Mouse (Mus musculus): ENCODE measurements around the gene Ripply3. TPM values are rescaled to one million over a fixed set of nuclear protein-coding genes. Genes with fewer than 3 reads are reported as not detected.

The Ripply3 gene
- total and polyA plus RNA-seq, 2 experiments from 2014 or later = 0.20 TPM; not detected in 1

DNA sequence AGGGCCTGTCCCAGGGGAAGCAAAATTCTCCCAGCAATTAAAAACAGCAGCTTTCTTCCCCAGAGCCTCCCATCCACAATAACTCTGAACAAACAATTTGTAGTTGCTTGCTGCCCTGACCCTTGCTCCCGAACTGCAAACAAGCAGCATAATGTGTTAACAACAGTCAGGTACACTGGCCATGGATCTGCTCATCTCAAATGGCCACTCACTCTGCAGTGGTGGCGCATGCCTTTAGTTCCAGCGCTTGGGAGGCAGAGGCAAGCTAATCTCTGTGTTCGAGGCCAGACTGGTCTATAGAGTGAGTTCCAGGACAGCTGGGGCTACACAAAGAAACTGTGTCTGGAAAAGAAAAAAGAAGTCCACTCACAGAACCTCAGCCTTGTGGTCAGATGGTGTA, 37.1 kb upstream of the Ripply3 start:
- Histone ChIP-seq H3K9me3 (ENCODE audit: low read length) (no peaks in the 10 kb centered on the region), H3K36me3 (ENCODE audit: insufficient read depth, low read length) (no peaks in the 10 kb centered on the region), H3K4me1 (ENCODE audit: insufficient read depth, low read length) (no peaks in the 10 kb centered on the region), H3K4me3 (ENCODE audit: low read depth, low read length) (no peak overlapping the region), H3K27me3 (ENCODE audit: insufficient read depth, low read length) (no peaks in the 10 kb centered on the region), H3K27ac (ENCODE audit: low read depth, low read length) (no peak overlapping the region), H3K4me2 (ENCODE audit: low read depth, low read length, poor library complexity, severe bottlenecking) (no peak overlapping the region), H3K9ac (replicated peaks; ENCODE audit: low read length, poor library complexity, severe bottlenecking) (no peak overlapping the region)
- TF ChIP-seq CTCF (IDR thresholded peaks at IDR 0.05) = no peak
- WGBS = 90% methylated on average over 4 of the region's 4 CpGs
- no peak for ATAC-seq (ENCODE audit: low FRiP score)
- DNase-seq (ENCODE audit: low spot score) = no peak

DNA sequence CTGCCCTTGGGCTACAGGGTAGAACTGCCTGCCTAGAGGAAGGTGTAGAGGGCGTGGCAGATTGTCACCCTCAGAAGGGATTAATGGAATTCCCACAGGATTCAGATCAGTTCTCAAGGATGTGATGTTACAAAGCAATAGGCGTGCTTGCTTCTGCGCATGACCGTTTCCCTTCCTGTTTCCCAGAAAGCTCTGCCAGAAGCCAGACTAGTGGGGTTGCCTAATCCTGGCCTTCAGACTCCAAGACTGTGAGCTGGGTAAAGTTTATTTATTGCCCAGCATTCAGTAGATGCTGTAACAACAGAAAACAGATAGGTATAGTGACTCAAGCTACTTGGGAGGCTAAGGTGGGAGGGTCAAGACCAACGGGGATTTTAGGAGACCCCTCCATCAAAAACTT, 30.1 kb upstream of the Ripply3 start:
- WGBS = 91% methylated on average over 5 of the region's 5 CpGs

DNA sequence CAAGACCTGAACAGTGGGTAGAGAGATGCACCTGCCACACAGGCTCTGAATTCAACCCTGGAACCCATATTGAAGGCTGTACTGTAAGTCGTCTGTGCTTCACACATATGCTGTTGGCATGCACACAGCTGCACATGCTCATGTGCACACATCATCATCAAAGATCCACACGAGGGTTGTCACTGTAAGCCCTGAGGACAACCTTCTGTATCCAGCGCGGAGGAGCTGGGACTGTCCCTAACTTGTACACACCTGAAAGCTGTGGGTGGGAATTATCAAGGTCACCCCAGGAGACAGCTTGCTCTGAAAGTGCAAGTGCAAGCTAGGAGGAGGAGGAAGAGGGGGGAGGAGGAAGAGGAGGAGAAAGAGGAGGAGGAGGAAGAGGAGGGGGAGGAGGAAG, 29.0 kb upstream of the Ripply3 start:
- Histone ChIP-seq H3K9me3 (ENCODE audit: low read length) (no peaks in the 10 kb centered on the region), H3K4me2 (ENCODE audit: low read depth, low read length, poor library complexity, severe bottlenecking) (no peak overlapping the region), H3K36me3 (ENCODE audit: insufficient read depth, low read length) (no peaks in the 10 kb centered on the region), H3K27ac (ENCODE audit: low read depth, low read length) (no peak overlapping the region), H3K4me1 (ENCODE audit: insufficient read depth, low read length) (peaks cover 7% of the 10 kb centered on the region; the same call in 1 of the 2 replicates), H3K9ac (replicated peaks; ENCODE audit: low read length, poor library complexity, severe bottlenecking) (no peak overlapping the region), H3K4me3 (ENCODE audit: low read depth, low read length) (no peak overlapping the region), H3K27me3 (ENCODE audit: insufficient read depth, low read length) (no peaks in the 10 kb centered on the region)
- ATAC-seq (ENCODE audit: low FRiP score) (no peak), DNase-seq (ENCODE audit: low spot score) (no peak)
- WGBS = 76% methylated on average over 4 of the region's 4 CpGs
- TF ChIP-seq CTCF (IDR thresholded peaks at IDR 0.05) = no peak

More for the DNA sequence above, 30.1 kb upstream of the Ripply3 start:
- Histone ChIP-seq H3K4me2 (ENCODE audit: low read depth, low read length, poor library complexity, severe bottlenecking) (no peak overlapping the region), H3K27me3 (ENCODE audit: insufficient read depth, low read length) (no peaks in the 10 kb centered on the region), H3K4me1 (ENCODE audit: insufficient read depth, low read length) (peaks cover 3% of the 10 kb centered on the region; the same call in 1 of the 2 replicates), H3K36me3 (ENCODE audit: insufficient read depth, low read length) (no peaks in the 10 kb centered on the region), H3K9ac (replicated peaks; ENCODE audit: low read length, poor library complexity, severe bottlenecking) (no peak overlapping the region), H3K4me3 (ENCODE audit: low read depth, low read length) (no peak overlapping the region), H3K27ac (ENCODE audit: low read depth, low read length) (no peak overlapping the region), H3K9me3 (ENCODE audit: low read length) (no peaks in the 10 kb centered on the region)
- ATAC-seq (ENCODE audit: low FRiP score) = no peak
- no peak for DNase-seq (ENCODE audit: low spot score)
- TF ChIP-seq CTCF (IDR thresholded peaks at IDR 0.05) = no peak

DNA sequence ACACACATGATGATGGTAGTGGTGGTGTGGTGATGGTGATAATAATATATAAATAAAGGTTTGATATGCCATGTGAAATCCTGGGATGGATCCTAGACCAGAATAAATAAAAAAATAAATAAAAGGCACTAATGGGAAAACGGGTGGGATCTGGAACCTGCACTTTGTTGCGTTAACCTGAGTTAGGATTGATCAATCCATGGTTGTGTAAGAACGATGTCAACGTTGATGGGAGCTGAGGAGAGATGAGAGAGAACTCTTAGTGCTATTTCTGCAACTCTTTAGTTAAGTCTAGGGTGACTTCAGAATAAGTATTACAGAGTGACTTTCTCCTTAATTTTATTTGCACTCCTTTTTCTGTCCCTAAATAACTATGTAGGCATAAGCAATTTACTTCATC, 27.0 kb upstream of the Ripply3 start:
- no peak for DNase-seq (ENCODE audit: low spot score)
- no peaks in the 10 kb centered on the region for H3K27me3 ChIP-seq (ENCODE audit: insufficient read depth, low read length)
- no peak for ATAC-seq (ENCODE audit: low FRiP score)
- H3K4me1 ChIP-seq (ENCODE audit: insufficient read depth, low read length) = peaks cover 7% of the 10 kb centered on the region; the same call in 1 of the 2 replicates
- no peak overlapping the region for H3K27ac ChIP-seq (ENCODE audit: low read depth, low read length)
- no peak for TF ChIP-seq CTCF (IDR thresholded peaks at IDR 0.05)
- no peaks in the 10 kb centered on the region for H3K36me3 ChIP-seq (ENCODE audit: insufficient read depth, low read length)
- no peaks in the 10 kb centered on the region for H3K9me3 ChIP-seq (ENCODE audit: low read length)
- WGBS = 92% methylated on average over 4 of the region's 4 CpGs
- H3K9ac ChIP-seq (replicated peaks; ENCODE audit: low read length, poor library complexity, severe bottlenecking) = no peak overlapping the region
- H3K4me2 ChIP-seq (ENCODE audit: low read depth, low read length, poor library complexity, severe bottlenecking) = no peak overlapping the region
- H3K4me3 ChIP-seq (ENCODE audit: low read depth, low read length) = no peak overlapping the region

DNA sequence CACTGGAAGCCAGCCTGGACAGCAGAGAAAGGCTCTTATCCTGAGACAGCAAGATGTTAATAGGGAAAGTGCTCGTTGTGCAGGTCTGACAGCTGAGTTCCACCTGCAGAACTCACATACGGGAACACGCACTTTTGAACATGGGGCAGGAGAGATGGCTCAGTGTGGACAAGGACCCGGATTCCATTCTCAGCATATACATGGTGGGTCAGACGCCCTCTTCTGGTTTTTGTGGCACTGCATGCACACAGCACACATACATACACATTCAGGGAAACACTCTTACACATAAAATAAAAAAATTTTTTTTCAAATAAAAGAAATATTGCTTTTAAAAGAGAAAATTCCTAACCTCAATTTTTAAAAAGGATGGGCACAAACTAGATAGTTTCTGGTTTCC, 26.5 kb upstream of the Ripply3 start:
- Histone ChIP-seq H3K4me3 (ENCODE audit: low read depth, low read length) (no peak overlapping the region), H3K36me3 (ENCODE audit: insufficient read depth, low read length) (no peaks in the 10 kb centered on the region), H3K27me3 (ENCODE audit: insufficient read depth, low read length) (no peaks in the 10 kb centered on the region), H3K27ac (ENCODE audit: low read depth, low read length) (0 out of 2 replicates have a peak overlapping the region, but pooled peaks have one; percentile 57), H3K4me2 (ENCODE audit: low read depth, low read length, poor library complexity, severe bottlenecking) (no peak overlapping the region), H3K9ac (replicated peaks; ENCODE audit: low read length, poor library complexity, severe bottlenecking) (no peak overlapping the region), H3K4me1 (ENCODE audit: insufficient read depth, low read length) (peaks cover 7% of the 10 kb centered on the region; the same call in 1 of the 2 replicates), H3K9me3 (ENCODE audit: low read length) (no peaks in the 10 kb centered on the region)
- peak; percentile 45 for TF ChIP-seq CTCF (IDR thresholded peaks at IDR 0.05)
- 85% methylated on average over 5 of the region's 5 CpGs for WGBS
- DNase-seq (ENCODE audit: low spot score) = no peak
- ATAC-seq (ENCODE audit: low FRiP score) = no peak

DNA sequence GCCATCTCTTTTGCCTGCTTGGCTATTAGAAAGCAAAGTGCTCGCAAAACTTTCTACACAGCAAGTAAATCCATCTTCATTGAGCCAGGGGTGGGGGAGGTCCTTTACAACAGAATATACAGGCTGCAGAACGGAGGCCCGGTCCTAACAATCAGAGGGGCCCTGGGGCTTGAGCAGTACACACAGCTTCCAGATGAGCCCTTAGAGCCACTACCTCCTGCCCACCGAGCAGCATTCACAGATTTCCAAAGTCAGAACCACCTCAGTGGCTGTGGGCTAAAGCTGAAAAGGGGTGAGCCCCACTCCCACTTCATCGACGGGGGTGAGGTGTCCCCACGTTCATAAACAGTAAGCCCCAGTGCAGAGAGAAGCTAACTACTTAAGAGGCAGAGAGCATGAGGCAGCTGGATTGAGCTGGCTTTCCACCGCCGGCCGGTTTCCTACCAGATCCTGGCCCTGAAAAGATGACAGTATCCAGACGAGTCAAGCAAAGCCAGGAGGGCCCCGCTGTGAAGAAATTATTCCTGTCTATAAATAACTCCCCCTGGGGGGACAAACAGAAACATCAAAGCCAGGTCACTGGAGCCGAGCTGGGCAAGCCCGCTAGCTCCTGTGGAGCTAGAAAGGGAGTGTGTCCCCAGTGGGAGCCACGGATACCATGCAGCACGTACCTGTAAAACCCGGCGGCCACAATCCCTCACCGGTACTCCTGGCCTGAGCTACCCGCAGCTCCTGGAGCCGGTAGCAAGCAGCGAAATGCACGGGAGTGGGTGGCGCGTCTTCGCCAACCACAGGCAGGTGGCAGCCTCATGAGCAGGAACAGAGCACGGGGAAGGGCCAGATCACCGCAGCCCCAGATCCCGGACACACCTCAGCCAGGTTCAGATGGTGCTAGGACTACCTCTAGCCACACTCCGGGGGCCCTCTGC, 25.7 kb upstream of the Ripply3 start:
- 7% methylated on average over 30 of the region's 30 CpGs for WGBS

More for the DNA sequence above, 25.7 kb upstream of the Ripply3 start:
- peak overlapping the region; percentile 37 for H3K9ac ChIP-seq (replicated peaks; ENCODE audit: low read length, poor library complexity, severe bottlenecking)
- H3K27ac ChIP-seq (ENCODE audit: low read depth, low read length) = peak overlapping the region; percentile 57
- H3K4me3 ChIP-seq (ENCODE audit: low read depth, low read length) = peak overlapping the region; percentile 25
- H3K9me3 ChIP-seq (ENCODE audit: low read length) = no peaks in the 10 kb centered on the region
- ATAC-seq (ENCODE audit: low FRiP score) (peak; percentile 77), DNase-seq (ENCODE audit: low spot score) (peak; percentile 59)
- no peaks in the 10 kb centered on the region for H3K36me3 ChIP-seq (ENCODE audit: insufficient read depth, low read length)
- TF ChIP-seq CTCF (IDR thresholded peaks at IDR 0.05) = peak; percentile 65
- H3K4me2 ChIP-seq (ENCODE audit: low read depth, low read length, poor library complexity, severe bottlenecking) = peak overlapping the region; percentile 41
- H3K4me1 ChIP-seq (ENCODE audit: insufficient read depth, low read length) = peaks cover 7% of the 10 kb centered on the region; the same call in 1 of the 2 replicates
- no peaks in the 10 kb centered on the region for H3K27me3 ChIP-seq (ENCODE audit: insufficient read depth, low read length)

Data from midbrain, postnatal 0 days (tissue).